Comparison of ENCODE assay signal across 9 mouse cellular contexts in genomic region chr8:71310446-71310845, GRCm38 (mm10). TPM values are rescaled to one million over a fixed set of nuclear protein-coding genes. Genes with fewer than 3 reads are reported as not detected.
A peak's percentile ranks its signal among the peaks of the same experiment; 100 is the strongest.
DNase-seq lines count a peak whose midpoint lies in the region; ATAC-seq and TF ChIP-seq lines count a peak whose summit lies in the region.
"Had no signal": no experiment of that assay in that cellular context is flagged by ENCODE, and none has a peak within 500 bp of the region (broad histone marks: within the 10 kb centered on the region; RNA-seq: fewer than 3 reads in every experiment).

No protein-coding gene starts in this region.

- ATAC-seq in liver, embryonic 13.5 days (ENCODE audit: low read depth): no peak
- ATAC-seq in liver, embryonic 11.5 days (replicated peaks; ENCODE audit: low FRiP score): no peak
- no peak for ATAC-seq in heart, embryonic 16.5 days (replicated peaks; ENCODE audit: extremely low read depth, insufficient read depth, low FRiP score)

- no peak for DNase-seq in liver, embryonic 13.5 days
- no peak for DNase-seq in liver, embryonic 11.5 days (ENCODE audit: low spot score)
- peak; percentile 19 for DNase-seq in brain, adult 2 months (ENCODE audit: low read depth, low spot score)
- no peak for DNase-seq in c-Kit-positive CD71-positive TER-119-positive erythroid progenitor cells, embryonic 14.5 days (ENCODE audit: low spot score)
- DNase-seq in urinary bladder, adult 2 months (ENCODE audit: low spot score): no peak
- DNase-seq in ovary, adult 18-20 months (ENCODE audit: low spot score): no peak

- H3K4me1 ChIP-seq in liver, embryonic 13.5 days (replicated peaks): peaks cover 58% of the 10 kb centered on the region
- H3K4me1 ChIP-seq in liver, embryonic 11.5 days (replicated peaks; ENCODE audit: control insufficient read depth, insufficient read depth, low read length): peaks cover 19% of the 10 kb centered on the region
- H3K4me1 ChIP-seq in heart, embryonic 16.5 days (ENCODE audit: control insufficient read depth, insufficient read depth, low read length): peaks cover 25% of the 10 kb centered on the region

- H3K79me2 ChIP-seq in myocyte (ENCODE audit: control insufficient read depth, insufficient read depth): peaks cover 64% of the 10 kb centered on the region

- peak overlapping the region; percentile 3; the same call in 1 of the 2 replicates for H3K27ac ChIP-seq in liver, embryonic 13.5 days
- H3K27ac ChIP-seq in liver, embryonic 11.5 days (ENCODE audit: low read depth, low read length): no peak overlapping the region
- H3K27ac ChIP-seq in heart, embryonic 16.5 days (ENCODE audit: low read length): peak overlapping the region; percentile 2; the same call in 1 of the 2 replicates
- H3K27ac ChIP-seq: embryonic facial prominence, embryonic 12.5 days had no signal

- no peaks in the 10 kb centered on the region for H3K9me3 ChIP-seq in liver, embryonic 13.5 days (replicated peaks)
- H3K9me3 ChIP-seq in liver, embryonic 11.5 days (ENCODE audit: control insufficient read depth, low read length): no peaks in the 10 kb centered on the region
- no peaks in the 10 kb centered on the region for H3K9me3 ChIP-seq in heart, embryonic 16.5 days (replicated peaks; ENCODE audit: control insufficient read depth, low read length)
- H3K9me3 ChIP-seq: embryonic facial prominence, embryonic 12.5 days had no signal

- WGBS in liver, embryonic 13.5 days (ENCODE audit: insufficient replicate concordance): 63% methylated on average over 6 of the region's 6 CpGs
- WGBS in liver, embryonic 11.5 days: 81% methylated on average over 6 of the region's 6 CpGs
- WGBS in heart, embryonic 16.5 days: 68% methylated on average over 6 of the region's 6 CpGs

- no peak for TF ChIP-seq POLR2A in myocyte (IDR thresholded peaks at IDR 0.05; ENCODE audit: insufficient read length, low read depth)

- no peaks in the 10 kb centered on the region for H3K27me3 ChIP-seq in liver, embryonic 13.5 days
- no peaks in the 10 kb centered on the region for H3K27me3 ChIP-seq in liver, embryonic 11.5 days (replicated peaks; ENCODE audit: control insufficient read depth, insufficient read depth, low read length)
- H3K27me3 ChIP-seq in heart, embryonic 16.5 days (ENCODE audit: control insufficient read depth, insufficient read depth, low read length): no peaks in the 10 kb centered on the region
- H3K27me3 ChIP-seq in myocyte (ENCODE audit: control insufficient read depth, insufficient read depth, insufficient read length): no peaks in the 10 kb centered on the region
- H3K27me3 ChIP-seq: embryonic facial prominence, embryonic 12.5 days had no signal

- H3K4me2 ChIP-seq in liver, embryonic 13.5 days: no peak overlapping the region
- H3K4me2 ChIP-seq in liver, embryonic 11.5 days: no peak overlapping the region
- no peak overlapping the region for H3K4me2 ChIP-seq in heart, embryonic 16.5 days (ENCODE audit: low read depth, low read length)
- H3K4me2 ChIP-seq in myocyte (ENCODE audit: low read depth): peak overlapping the region; percentile 61
- H3K4me2 ChIP-seq: embryonic facial prominence, embryonic 12.5 days had no signal

- H3K36me3 ChIP-seq in liver, embryonic 13.5 days: peaks cover 8% of the 10 kb centered on the region; the same call in 1 of the 2 replicates
- peaks cover under 1% of the 10 kb centered on the region for H3K36me3 ChIP-seq in liver, embryonic 11.5 days (ENCODE audit: control insufficient read depth, insufficient read depth, low read length)
- H3K36me3 ChIP-seq in heart, embryonic 16.5 days (ENCODE audit: control insufficient read depth, insufficient read depth): no peaks in the 10 kb centered on the region
- H3K36me3 ChIP-seq in myocyte (ENCODE audit: control insufficient read depth, insufficient read depth): no peaks in the 10 kb centered on the region

- H3ac ChIP-seq in myocyte (ENCODE audit: control insufficient read depth, insufficient read length): no peak overlapping the region

- H3K9ac ChIP-seq in liver, embryonic 13.5 days: no peak overlapping the region
- H3K9ac ChIP-seq in liver, embryonic 11.5 days (ENCODE audit: low read depth, low read length): no peak overlapping the region
- H3K9ac ChIP-seq in heart, embryonic 16.5 days (ENCODE audit: low read length): no peak overlapping the region
- H3K9ac ChIP-seq: embryonic facial prominence, embryonic 12.5 days had no signal

- no peak overlapping the region for H3K4me3 ChIP-seq in liver, embryonic 13.5 days (replicated peaks)
- no peak overlapping the region for H3K4me3 ChIP-seq in liver, embryonic 11.5 days (ENCODE audit: low read depth, low read length)
- no peak overlapping the region for H3K4me3 ChIP-seq in heart, embryonic 16.5 days (ENCODE audit: low read length)
- H3K4me3 ChIP-seq in myocyte: no peak overlapping the region
- H3K4me3 ChIP-seq: embryonic facial prominence, embryonic 12.5 days had no signal

TF ChIP-seq in myocyte, 11 proteins besides CTCF, POLR2A, EP300 and RAD21:
- TF ChIP-seq TCF3 (IDR thresholded peaks at IDR 0.05; ENCODE audit: insufficient read length, low read depth) (no peak), CEBPB (IDR thresholded peaks at IDR 0.05; ENCODE audit: insufficient read depth, poor library complexity, severe bottlenecking) (0 out of 2 replicates have a peak, but pooled peaks have one; percentile 27), TCF12 (IDR thresholded peaks at IDR 0.05; ENCODE audit: insufficient read depth, poor library complexity, severe bottlenecking) (no peak), MAX (IDR thresholded peaks at IDR 0.05; ENCODE audit: low read depth) (no peak), SRF (IDR thresholded peaks at IDR 0.05; ENCODE audit: control insufficient read depth, insufficient read length, low read depth) (no peak), E2F4 (IDR thresholded peaks at IDR 0.05; ENCODE audit: insufficient read depth) (no peak), POLR2AphosphoS2 (IDR thresholded peaks at IDR 0.05; ENCODE audit: insufficient read length, low read depth) (no peak)

RNA-seq across cellular contexts. Expression of gene Haus8, which starts 37.7 kb away (rescaled TPM):
- 57.4 and 61.4 TPM in 2 replicates for polyA plus RNA-seq in liver, embryonic 13.5 days (2015; fragmentation: Nextera tagmentation; extraction: Ambion mirVana)
- polyA plus RNA-seq in liver, embryonic 11.5 days (2014; fragmentation: Nextera tagmentation; extraction: Ambion mirVana): 73.3 and 77.0 TPM in 2 replicates
- 125 and 130 TPM in 2 replicates for polyA plus RNA-seq in heart, embryonic 16.5 days (2015; fragmentation: Nextera tagmentation; extraction: Ambion mirVana)
- polyA plus RNA-seq in myocyte (2012; fragmentation: generic; extraction: Trizol): 13.2 TPM
- polyA plus RNA-seq in urinary bladder, adult 2 months (2012; rRNA removed): 7.6 and 8.4 TPM in 2 replicates

RNA-seq across cellular contexts. Expression of gene Myo9b, which starts 37.9 kb away (rescaled TPM):
- polyA plus RNA-seq in liver, embryonic 13.5 days (2015; fragmentation: Nextera tagmentation; extraction: Ambion mirVana): 6.8 and 7.3 TPM in 2 replicates
- polyA plus RNA-seq in liver, embryonic 11.5 days (2014; fragmentation: Nextera tagmentation; extraction: Ambion mirVana): 19.0 and 20.2 TPM in 2 replicates
- 12.6 and 16.6 TPM in 2 replicates for polyA plus RNA-seq in heart, embryonic 16.5 days (2015; fragmentation: Nextera tagmentation; extraction: Ambion mirVana)
- 39.6 TPM for polyA plus RNA-seq in myocyte (2012; fragmentation: generic; extraction: Trizol)
- 12.4 and 23.8 TPM in 2 replicates for polyA plus RNA-seq in urinary bladder, adult 2 months (2012; rRNA removed)

RNA-seq across cellular contexts. Expression of gene Use1, which starts 56.2 kb away (rescaled TPM):
- polyA plus RNA-seq in liver, embryonic 13.5 days (2015; fragmentation: Nextera tagmentation; extraction: Ambion mirVana): 52.1 and 55.8 TPM in 2 replicates
- 86.9 and 97.8 TPM in 2 replicates for polyA plus RNA-seq in liver, embryonic 11.5 days (2014; fragmentation: Nextera tagmentation; extraction: Ambion mirVana)
- 77.2 and 82.0 TPM in 2 replicates for polyA plus RNA-seq in heart, embryonic 16.5 days (2015; fragmentation: Nextera tagmentation; extraction: Ambion mirVana)
- polyA plus RNA-seq in myocyte (2012; fragmentation: generic; extraction: Trizol): 180 TPM
- polyA plus RNA-seq in urinary bladder, adult 2 months (2012; rRNA removed): 218 and 244 TPM in 2 replicates
